Comparison of ENCODE assay signal across 23 mouse cellular contexts in genomic region chr10:58459896-58460295, GRCm38 (mm10). TPM values are rescaled to one million over a fixed set of nuclear protein-coding genes. Genes with fewer than 3 reads are reported as not detected.
A peak's percentile ranks its signal among the peaks of the same experiment; 100 is the strongest.
DNase-seq lines count a peak whose midpoint lies in the region; ATAC-seq and TF ChIP-seq lines count a peak whose summit lies in the region.
"Had no signal": no experiment of that assay in that cellular context is flagged by ENCODE, and none has a peak within 500 bp of the region (broad histone marks: within the 10 kb centered on the region; RNA-seq: fewer than 3 reads in every experiment).

No protein-coding gene starts in this region.

- H3K27ac ChIP-seq in intestine, embryonic 15.5 days: no peak overlapping the region
- H3K27ac ChIP-seq in intestine, embryonic 16.5 days (ENCODE audit: low read length): no peak overlapping the region
- H3K27ac ChIP-seq in lung, postnatal 0 days (ENCODE audit: low read length): no peak overlapping the region
- H3K27ac ChIP-seq in intestine, postnatal 0 days (ENCODE audit: low read depth, low read length): no peak overlapping the region
- no peak overlapping the region for H3K27ac ChIP-seq in stomach, postnatal 0 days (replicated peaks)
- H3K27ac ChIP-seq: embryonic facial prominence, embryonic 12.5 days; forebrain, embryonic 15.5 days; heart, adult 2 months; heart, embryonic 15.5 days; hindbrain, embryonic 13.5 days had no signal

- DNase-seq in lung, postnatal 10 days: peak; percentile 5
- no peak for DNase-seq in lung, postnatal 0 days (ENCODE audit: low spot score)
- DNase-seq in stomach, postnatal 0 days (ENCODE audit: low spot score): peak; percentile 18
- DNase-seq in kidney, adult 8-10 months: no peak
- DNase-seq in layer of hippocampus, postnatal 10 days (ENCODE audit: low spot score in 2 of 2): no peak
- DNase-seq: adrenal gland, adult 8-10 months; adrenal gland, postnatal 36 days; cerebellum, adult 2 months; cerebellum, postnatal 10 days; embryo, embryonic 11 days; gastrocnemius, postnatal 14 days; heart, adult 2 months; heart, postnatal 14 days had no signal

- TF ChIP-seq EP300 in lung, postnatal 0 days (IDR thresholded peaks at IDR 0.05): no peak
- no peak for TF ChIP-seq EP300 in stomach, postnatal 0 days (optimal IDR thresholded peaks at IDR 0.05)

- H3K9ac ChIP-seq in intestine, embryonic 15.5 days: no peak overlapping the region
- no peak overlapping the region for H3K9ac ChIP-seq in intestine, embryonic 16.5 days (ENCODE audit: low read depth, low read length)
- H3K9ac ChIP-seq in lung, postnatal 0 days (replicated peaks; ENCODE audit: low read depth): no peak overlapping the region
- H3K9ac ChIP-seq in intestine, postnatal 0 days (ENCODE audit: low read depth, low read length): no peak overlapping the region
- H3K9ac ChIP-seq in stomach, postnatal 0 days (ENCODE audit: low read length): no peak overlapping the region
- H3K9ac ChIP-seq: embryonic facial prominence, embryonic 12.5 days; forebrain, embryonic 15.5 days; heart, embryonic 15.5 days; hindbrain, embryonic 13.5 days had no signal

- H3K9me3 ChIP-seq in intestine, embryonic 15.5 days: no peaks in the 10 kb centered on the region
- no peaks in the 10 kb centered on the region for H3K9me3 ChIP-seq in intestine, embryonic 16.5 days (ENCODE audit: control insufficient read depth, low read length)
- no peaks in the 10 kb centered on the region for H3K9me3 ChIP-seq in lung, postnatal 0 days (ENCODE audit: low read length)
- H3K9me3 ChIP-seq in intestine, postnatal 0 days (ENCODE audit: control insufficient read depth): no peaks in the 10 kb centered on the region
- H3K9me3 ChIP-seq in stomach, postnatal 0 days (ENCODE audit: control insufficient read depth, low read length): no peaks in the 10 kb centered on the region
- H3K9me3 ChIP-seq: embryonic facial prominence, embryonic 12.5 days; forebrain, embryonic 15.5 days; G1E; heart, embryonic 15.5 days; hindbrain, embryonic 13.5 days had no signal

- ATAC-seq in intestine, embryonic 15.5 days: peak; percentile 53; the same call in 1 of the 2 replicates
- no peak; the same call in 1 of the 2 replicates for ATAC-seq in intestine, embryonic 16.5 days
- ATAC-seq in lung, postnatal 0 days: no peak; the same call in 1 of the 2 replicates
- peak; percentile 41; the same call in 1 of the 2 replicates for ATAC-seq in intestine, postnatal 0 days
- peak; percentile 89 for ATAC-seq in stomach, postnatal 0 days (ENCODE audit: low FRiP score, low TSS enrichment)
- ATAC-seq: CD4-positive, CD25-positive, alpha-beta regulatory T cell, adult 4 months; forebrain, embryonic 15.5 days had no signal

- no peak for TF ChIP-seq CTCF in lung, postnatal 0 days (IDR thresholded peaks at IDR 0.05)
- no peak for TF ChIP-seq CTCF in intestine, postnatal 0 days (IDR thresholded peaks at IDR 0.05; ENCODE audit: low read depth)
- no peak for TF ChIP-seq CTCF in stomach, postnatal 0 days (IDR thresholded peaks at IDR 0.05; ENCODE audit: low read depth)

- H3K4me2 ChIP-seq in intestine, embryonic 15.5 days (replicated peaks): no peak overlapping the region
- H3K4me2 ChIP-seq in intestine, embryonic 16.5 days (ENCODE audit: low read depth, low read length): no peak overlapping the region
- H3K4me2 ChIP-seq in lung, postnatal 0 days (replicated peaks; ENCODE audit: low read depth, low read length): no peak overlapping the region
- no peak overlapping the region for H3K4me2 ChIP-seq in intestine, postnatal 0 days (replicated peaks; ENCODE audit: low read depth)
- H3K4me2 ChIP-seq in stomach, postnatal 0 days (replicated peaks; ENCODE audit: low read depth): no peak overlapping the region
- H3K4me2 ChIP-seq: embryonic facial prominence, embryonic 12.5 days; forebrain, embryonic 15.5 days; heart, embryonic 11.5 days; heart, embryonic 15.5 days; hindbrain, embryonic 13.5 days had no signal

- H3K4me3 ChIP-seq in intestine, embryonic 15.5 days (replicated peaks): no peak overlapping the region
- no peak overlapping the region for H3K4me3 ChIP-seq in intestine, embryonic 16.5 days (ENCODE audit: low read length)
- no peak overlapping the region for H3K4me3 ChIP-seq in lung, postnatal 0 days (ENCODE audit: low read depth, low read length)
- H3K4me3 ChIP-seq in intestine, postnatal 0 days (ENCODE audit: low read depth, low read length): no peak overlapping the region
- no peak overlapping the region for H3K4me3 ChIP-seq in stomach, postnatal 0 days (ENCODE audit: low read depth, low read length)
- H3K4me3 ChIP-seq: embryonic facial prominence, embryonic 12.5 days; forebrain, embryonic 15.5 days; heart, adult 2 months; heart, embryonic 15.5 days; hindbrain, embryonic 13.5 days had no signal

- H3K27me3 ChIP-seq in intestine, embryonic 15.5 days (replicated peaks): no peaks in the 10 kb centered on the region
- no peaks in the 10 kb centered on the region for H3K27me3 ChIP-seq in intestine, embryonic 16.5 days (replicated peaks; ENCODE audit: control insufficient read depth, insufficient read depth, low read length)
- no peaks in the 10 kb centered on the region for H3K27me3 ChIP-seq in lung, postnatal 0 days (replicated peaks; ENCODE audit: insufficient read depth, low read length)
- H3K27me3 ChIP-seq in intestine, postnatal 0 days (replicated peaks; ENCODE audit: control insufficient read depth, insufficient read depth, low read length): no peaks in the 10 kb centered on the region
- no peaks in the 10 kb centered on the region for H3K27me3 ChIP-seq in stomach, postnatal 0 days (ENCODE audit: control insufficient read depth, insufficient read depth, low read length)
- H3K27me3 ChIP-seq: embryonic facial prominence, embryonic 12.5 days; forebrain, embryonic 15.5 days; heart, embryonic 15.5 days; hindbrain, embryonic 13.5 days had no signal

- peaks cover 11% of the 10 kb centered on the region; the same call in 1 of the 2 replicates for H3K36me3 ChIP-seq in intestine, embryonic 15.5 days
- H3K36me3 ChIP-seq in intestine, embryonic 16.5 days (ENCODE audit: control insufficient read depth, insufficient read depth, low read length): peaks cover 3% of the 10 kb centered on the region; the same call in 1 of the 2 replicates
- H3K36me3 ChIP-seq in lung, postnatal 0 days (ENCODE audit: insufficient read depth, low read length): peaks cover 23% of the 10 kb centered on the region
- H3K36me3 ChIP-seq in intestine, postnatal 0 days (ENCODE audit: control insufficient read depth, insufficient read depth): peaks cover 52% of the 10 kb centered on the region
- peaks cover 3% of the 10 kb centered on the region; the same call in 1 of the 2 replicates for H3K36me3 ChIP-seq in stomach, postnatal 0 days (ENCODE audit: control insufficient read depth, insufficient read depth, low read length)

- no peaks in the 10 kb centered on the region for H3K4me1 ChIP-seq in intestine, embryonic 15.5 days (replicated peaks)
- H3K4me1 ChIP-seq in intestine, embryonic 16.5 days (ENCODE audit: control insufficient read depth, insufficient read depth, low read length): no peaks in the 10 kb centered on the region
- no peaks in the 10 kb centered on the region for H3K4me1 ChIP-seq in lung, postnatal 0 days (ENCODE audit: insufficient read depth, low read depth, low read length)
- H3K4me1 ChIP-seq in intestine, postnatal 0 days (replicated peaks; ENCODE audit: control insufficient read depth, insufficient read depth, low read length): no peaks in the 10 kb centered on the region
- H3K4me1 ChIP-seq in stomach, postnatal 0 days (replicated peaks; ENCODE audit: control insufficient read depth, insufficient read depth): no peaks in the 10 kb centered on the region
- H3K4me1 ChIP-seq: embryonic facial prominence, embryonic 12.5 days; forebrain, embryonic 15.5 days; heart, embryonic 15.5 days; hindbrain, embryonic 13.5 days had no signal

- 92% methylated on average over 1 of the region's 1 CpGs for WGBS in intestine, embryonic 15.5 days
- 85% methylated on average over 1 of the region's 1 CpGs for WGBS in intestine, embryonic 16.5 days
- 88% methylated on average over 1 of the region's 1 CpGs for WGBS in lung, postnatal 0 days
- WGBS in intestine, postnatal 0 days: 81% methylated on average over 1 of the region's 1 CpGs
- 91% methylated on average over 1 of the region's 1 CpGs for WGBS in stomach, postnatal 0 days

RNA-seq across cellular contexts. Expression of gene Ranbp2, which starts 13.2 kb away (rescaled TPM):
- polyA plus RNA-seq in intestine, embryonic 15.5 days (2015; fragmentation: Nextera tagmentation; extraction: Ambion mirVana): 19.9 and 23.1 TPM in 2 replicates
- polyA plus RNA-seq in intestine, embryonic 16.5 days (2015; fragmentation: Nextera tagmentation; extraction: Ambion mirVana): 13.4 and 14.2 TPM in 2 replicates
- 12.6 and 15.3 TPM in 2 replicates for polyA plus RNA-seq in lung, postnatal 0 days (2015; fragmentation: Nextera tagmentation; extraction: Ambion mirVana)
- polyA plus RNA-seq in intestine, postnatal 0 days (2015; fragmentation: Nextera tagmentation; extraction: Ambion mirVana): 8.0 and 9.0 TPM in 2 replicates
- polyA plus RNA-seq in stomach, postnatal 0 days (2015; fragmentation: Nextera tagmentation; extraction: Ambion mirVana): 8.9 and 9.0 TPM in 2 replicates
- 10 to 100 TPM; 63.9 to 65.9 TPM for total RNA-seq in layer of hippocampus, postnatal 10 days (2021)

RNA-seq across cellular contexts. Expression of gene Ccdc138, which starts 37.9 kb away (rescaled TPM):
- 6.9 and 7.3 TPM in 2 replicates for polyA plus RNA-seq in intestine, embryonic 15.5 days (2015; fragmentation: Nextera tagmentation; extraction: Ambion mirVana)
- 5.7 and 6.4 TPM in 2 replicates for polyA plus RNA-seq in intestine, embryonic 16.5 days (2015; fragmentation: Nextera tagmentation; extraction: Ambion mirVana)
- polyA plus RNA-seq in lung, postnatal 0 days (2015; fragmentation: Nextera tagmentation; extraction: Ambion mirVana): 3.0 and 4.2 TPM in 2 replicates
- polyA plus RNA-seq in intestine, postnatal 0 days (2015; fragmentation: Nextera tagmentation; extraction: Ambion mirVana): 2.5 and 2.6 TPM in 2 replicates
- 2.2 TPM in 2 replicates for polyA plus RNA-seq in stomach, postnatal 0 days (2015; fragmentation: Nextera tagmentation; extraction: Ambion mirVana)
- 1 to 10 TPM; 6.2 to 7.8 TPM for total RNA-seq in layer of hippocampus, postnatal 10 days (2021)

Comparison
In these comparisons a context has a peak if more than half of its experiments do, and no peak if none do; other contexts are left out.
1. ATAC-seq: peak in intestine, embryonic 15.5 days (single experiment), intestine, postnatal 0 days (single experiment) and stomach, postnatal 0 days (single experiment); none in intestine, embryonic 16.5 days (single experiment) and lung, postnatal 0 days (single experiment).
2. DNase-seq: peak in lung, postnatal 10 days (single experiment) and stomach, postnatal 0 days (single experiment); none in lung, postnatal 0 days (single experiment), kidney, adult 8-10 months (0 of 2) and layer of hippocampus, postnatal 10 days (0 of 2).